Mouse (Mus musculus): ENCODE results near the gene Chst11. TPM values are rescaled to one million over a fixed set of nuclear protein-coding genes. Genes with fewer than 3 reads are reported as not detected.
A peak's percentile ranks its signal among the peaks of the same experiment; 100 is the strongest.

Chst11 gene
- total and polyA plus RNA-seq, 2 experiments from 2014 or later = 0.57 to 6.6 TPM

GRCm38 (mm10) chr10:83149342-83150178 is 164.3 kb downstream of the Chst11 start:
- TF ChIP-seq EP300 (IDR thresholded peaks at IDR 0.05; ENCODE audit: low read depth) (no peak), CTCF (IDR thresholded peaks at IDR 0.05; ENCODE audit: low read depth) (no peak)
- no peak for DNase-seq (ENCODE audit: low spot score)
- ATAC-seq (ENCODE audit: insufficient read depth, low read depth) = no peak
- Histone ChIP-seq H3K36me3 (replicated peaks; ENCODE audit: control insufficient read depth, insufficient read depth, low read length) (no peaks in the 10 kb centered on the region), H3K4me2 (ENCODE audit: low read depth, low read length) (no peak overlapping the region), H3K9me3 (replicated peaks; ENCODE audit: control insufficient read depth, low read length) (no peaks in the 10 kb centered on the region), H3K4me3 (ENCODE audit: low read depth, low read length) (no peak overlapping the region), H3K4me1 (ENCODE audit: control insufficient read depth, insufficient read depth) (peaks cover 24% of the 10 kb centered on the region), H3K27me3 (ENCODE audit: control insufficient read depth, insufficient read depth, low read length) (no peaks in the 10 kb centered on the region), H3K27ac (ENCODE audit: low read depth) (no peak overlapping the region), H3K9ac (replicated peaks; ENCODE audit: low read depth, low read length) (no peak overlapping the region)
- 74% methylated on average over 12 of the region's 12 CpGs for WGBS

- Histone ChIP-seq H3K4me1 (ENCODE audit: control insufficient read depth, insufficient read depth) (peaks cover 24% of the 10 kb centered on the region), H3K9ac (replicated peaks; ENCODE audit: low read depth, low read length) (no peak overlapping the region), H3K4me2 (ENCODE audit: low read depth, low read length) (no peak overlapping the region), H3K36me3 (replicated peaks; ENCODE audit: control insufficient read depth, insufficient read depth, low read length) (no peaks in the 10 kb centered on the region), H3K27me3 (ENCODE audit: control insufficient read depth, insufficient read depth, low read length) (no peaks in the 10 kb centered on the region), H3K4me3 (ENCODE audit: low read depth, low read length) (no peak overlapping the region), H3K27ac (ENCODE audit: low read depth) (0 out of 2 replicates have a peak overlapping the region, but pooled peaks have one; percentile 36), H3K9me3 (replicated peaks; ENCODE audit: control insufficient read depth, low read length) (no peaks in the 10 kb centered on the region)
- ATAC-seq (ENCODE audit: insufficient read depth, low read depth) = peak; percentile 90
- peak; percentile 78 for DNase-seq (ENCODE audit: low spot score)
- 32% methylated on average over 7 of the region's 7 CpGs for WGBS
- TF ChIP-seq CTCF (IDR thresholded peaks at IDR 0.05; ENCODE audit: low read depth) = no peak
- 0 out of 2 replicates have a peak, but pooled peaks have one; percentile 25 for TF ChIP-seq EP300 (IDR thresholded peaks at IDR 0.05; ENCODE audit: low read depth)
These were observed 165.3 kb downstream of the Chst11 start for GRCm38 (mm10) chr10:83150587-83150986.

GRCm38 (mm10) chr10:83151362-83151761 is 166.1 kb downstream of the Chst11 start:
- Histone ChIP-seq H3K4me1 (ENCODE audit: control insufficient read depth, insufficient read depth) (peaks cover 24% of the 10 kb centered on the region), H3K36me3 (replicated peaks; ENCODE audit: control insufficient read depth, insufficient read depth, low read length) (no peaks in the 10 kb centered on the region), H3K4me3 (ENCODE audit: low read depth, low read length) (no peak overlapping the region), H3K27ac (ENCODE audit: low read depth) (no peak overlapping the region), H3K9me3 (replicated peaks; ENCODE audit: control insufficient read depth, low read length) (no peaks in the 10 kb centered on the region), H3K4me2 (ENCODE audit: low read depth, low read length) (no peak overlapping the region), H3K9ac (replicated peaks; ENCODE audit: low read depth, low read length) (no peak overlapping the region), H3K27me3 (ENCODE audit: control insufficient read depth, insufficient read depth, low read length) (no peaks in the 10 kb centered on the region)
- TF ChIP-seq EP300 (IDR thresholded peaks at IDR 0.05; ENCODE audit: low read depth) (no peak), CTCF (IDR thresholded peaks at IDR 0.05; ENCODE audit: low read depth) (no peak)
- 74% methylated on average over 6 of the region's 6 CpGs for WGBS
- ATAC-seq (ENCODE audit: insufficient read depth, low read depth) (no peak; the same call in 1 of the 2 replicates), DNase-seq (ENCODE audit: low spot score) (no peak)

GRCm38 (mm10) chr10:83151896-83152685 is 166.8 kb downstream of the Chst11 start:
- H3K9me3 ChIP-seq (replicated peaks; ENCODE audit: control insufficient read depth, low read length) = no peaks in the 10 kb centered on the region
- 49% methylated on average over 16 of the region's 16 CpGs for WGBS
- H3K4me1 ChIP-seq (ENCODE audit: control insufficient read depth, insufficient read depth) = peaks cover 24% of the 10 kb centered on the region
- H3K36me3 ChIP-seq (replicated peaks; ENCODE audit: control insufficient read depth, insufficient read depth, low read length) = no peaks in the 10 kb centered on the region
- H3K4me2 ChIP-seq (ENCODE audit: low read depth, low read length) = no peak overlapping the region
- TF ChIP-seq EP300 (IDR thresholded peaks at IDR 0.05; ENCODE audit: low read depth) = no peak
- no peak for TF ChIP-seq CTCF (IDR thresholded peaks at IDR 0.05; ENCODE audit: low read depth)
- no peaks in the 10 kb centered on the region for H3K27me3 ChIP-seq (ENCODE audit: control insufficient read depth, insufficient read depth, low read length)
- no peak for ATAC-seq (ENCODE audit: insufficient read depth, low read depth)
- H3K9ac ChIP-seq (replicated peaks; ENCODE audit: low read depth, low read length) = no peak overlapping the region
- no peak overlapping the region for H3K4me3 ChIP-seq (ENCODE audit: low read depth, low read length)
- H3K27ac ChIP-seq (ENCODE audit: low read depth) = no peak overlapping the region
- DNase-seq (ENCODE audit: low spot score) = no peak

GRCm38 (mm10) chr10:83152723-83153122 is 167.4 kb downstream of the Chst11 start:
- H3K4me1 ChIP-seq (ENCODE audit: control insufficient read depth, insufficient read depth) = peaks cover 27% of the 10 kb centered on the region
- no peak overlapping the region for H3K9ac ChIP-seq (replicated peaks; ENCODE audit: low read depth, low read length)
- no peak overlapping the region for H3K4me2 ChIP-seq (ENCODE audit: low read depth, low read length)
- 79% methylated on average over 1 of the region's 1 CpGs for WGBS
- TF ChIP-seq CTCF (IDR thresholded peaks at IDR 0.05; ENCODE audit: low read depth) = no peak
- TF ChIP-seq EP300 (IDR thresholded peaks at IDR 0.05; ENCODE audit: low read depth) = no peak
- H3K4me3 ChIP-seq (ENCODE audit: low read depth, low read length) = no peak overlapping the region
- ATAC-seq (ENCODE audit: insufficient read depth, low read depth) (no peak), DNase-seq (ENCODE audit: low spot score) (no peak)
- no peaks in the 10 kb centered on the region for H3K36me3 ChIP-seq (replicated peaks; ENCODE audit: control insufficient read depth, insufficient read depth, low read length)
- H3K27me3 ChIP-seq (ENCODE audit: control insufficient read depth, insufficient read depth, low read length) = no peaks in the 10 kb centered on the region
- H3K9me3 ChIP-seq (replicated peaks; ENCODE audit: control insufficient read depth, low read length) = no peaks in the 10 kb centered on the region
- H3K27ac ChIP-seq (ENCODE audit: low read depth) = no peak overlapping the region
